Mouse (Mus musculus) left cerebral cortex, adult 2 months (tissue): Measurements from ENCODE around the gene Myl4. TPM values are rescaled to one million over a fixed set of nuclear protein-coding genes. Genes with fewer than 3 reads are reported as not detected.

Source experiments
- DNase-seq, 2 experiments: peaks; one replicate each; pipeline ENCODE4 v3.0.0; 2021 to 2022; ENCODE audit warnings: low spot score in 2 of 2, mixed read lengths in 1 of 2; ENCODE audit errors: extremely low spot score in 1 of 2
- H3K27ac ChIP-seq: fragments of 200-600 bp; 2 replicates; pipeline ENCODE4 v1.8.1; 2022
- H3K4me3 ChIP-seq: fragments of 200-600 bp; 2 replicates; pipeline ENCODE4 v1.8.1; 2022
- CTCF ChIP-seq: fragments of 200-600 bp; IDR thresholded peaks from 2 replicates; pipeline ENCODE4 v1.8.1; 2022; ENCODE audit warnings: antibody characterized with exemption, mild to moderate bottlenecking, moderate library complexity
- intact Hi-C: fragments of 180-260 bp; cut with DNase I; formaldehyde crosslinking; loops from one replicate; pipeline ENCODE4 v1.15.1; 2025
- total RNA-seq, 2 experiments: library from RNA; stranded (reverse); gene quantifications; 2 replicates each; pipeline ENCODE4 v1.2.3; 2021

The Myl4 gene
- total RNA-seq, 2 experiments from 2014 or later, result 21.3 to 24.5 TPM

- no peak for TF ChIP-seq CTCF
- DNase-seq, result no peak
- Histone ChIP-seq H3K27ac (no peak overlapping the region), H3K4me3 (no peak overlapping the region)
- intact Hi-C loops, result no loop called here
Observed at GRCm38 (mm10) chr11:104587904-104588303, 37.4 kb downstream of the Myl4 start.

GRCm38 (mm10) chr11:104588513-104588912 lies 38.0 kb downstream of the Myl4 start:
- no peak overlapping the region for H3K4me3 ChIP-seq
- intact Hi-C loops, result no loop called here
- no peak overlapping the region for H3K27ac ChIP-seq
- no peak for TF ChIP-seq CTCF
- no peak for DNase-seq

GRCm38 (mm10) chr11:104589570-104589969 lies 39.1 kb downstream of the Myl4 start:
- Histone ChIP-seq H3K27ac (no peak overlapping the region), H3K4me3 (no peak overlapping the region)
- DNase-seq, result no peak
- intact Hi-C loops, result no loop called here
- TF ChIP-seq CTCF, result no peak

- Histone ChIP-seq H3K27ac (no peak overlapping the region), H3K4me3 (no peak overlapping the region)
- DNase-seq, result peak; percentile 77 to 78
- peak; percentile 97 for TF ChIP-seq CTCF
- intact Hi-C loops, result loop anchor here (1.0 to 2.0 kb wide), 2 partner anchors 179 to 536 kb away; partner anchors contain the start of gene Mettl2
Observed at GRCm38 (mm10) chr11:104590148-104590547, 39.7 kb downstream of the Myl4 start.

GRCm38 (mm10) chr11:104592066-104592835 lies 41.8 kb downstream of the Myl4 start:
- intact Hi-C loops, result no loop called here
- no peak overlapping the region for H3K4me3 ChIP-seq
- no peak for DNase-seq
- TF ChIP-seq CTCF, result no peak
- H3K27ac ChIP-seq, result no peak overlapping the region

GRCm38 (mm10) chr11:104596365-104596764 lies 45.9 kb downstream of the Myl4 start:
- intact Hi-C loops, result no loop called here
- Histone ChIP-seq H3K27ac (no peak overlapping the region), H3K4me3 (no peak overlapping the region)
- TF ChIP-seq CTCF, result no peak
- no peak for DNase-seq

- Histone ChIP-seq H3K27ac (no peak overlapping the region), H3K4me3 (no peak overlapping the region)
- no peak for DNase-seq
- no peak for TF ChIP-seq CTCF
- intact Hi-C loops, result no loop called here
Observed at GRCm38 (mm10) chr11:104599265-104599945, 48.9 kb downstream of the Myl4 start.

- TF ChIP-seq CTCF, result no peak
- DNase-seq, result no peak
- no peak overlapping the region for H3K27ac ChIP-seq
- no peak overlapping the region for H3K4me3 ChIP-seq
- intact Hi-C loops, result no loop called here
Observed at GRCm38 (mm10) chr11:104600675-104601074, 50.2 kb downstream of the Myl4 start.

- no peak for DNase-seq
- Histone ChIP-seq H3K27ac (no peak overlapping the region), H3K4me3 (no peak overlapping the region)
- no peak for TF ChIP-seq CTCF
- intact Hi-C loops, result no loop called here
Observed at GRCm38 (mm10) chr11:104604192-104604591, 53.7 kb downstream of the Myl4 start.

GRCm38 (mm10) chr11:104607491-104608245 lies 57.2 kb downstream of the Myl4 start, which contains the start of gene Itgb3:
Gene Itgb3, plus strand, starts transcription at chr11:104608000.
- peak; percentile 58 to 59 for DNase-seq
- Histone ChIP-seq H3K27ac (peak within 1 kb of the TSS; percentile 70), H3K4me3 (peak within 1 kb of the TSS; percentile 61)
- peak; percentile 49 for TF ChIP-seq CTCF
- intact Hi-C loops, result no loop called here

- DNase-seq, result no peak
- no peak for TF ChIP-seq CTCF
- H3K27ac ChIP-seq, result peak overlapping the region; percentile 70
- intact Hi-C loops, result no loop called here
- H3K4me3 ChIP-seq, result peak overlapping the region; percentile 61
Observed at GRCm38 (mm10) chr11:104608249-104608920, 57.9 kb downstream of the Myl4 start.
